Mouse (Mus musculus) stomach, embryonic 16.5 days (tissue): ENCODE measurements at regions not wholly inside any gene's neighbourhood (a gene's known extent, or its start where the extent isn't known, plus 50 kb on each side); places are given as distances from the start of the nearest gene placed in this dataset.
A peak's percentile ranks its signal among the peaks of the same experiment; 100 is the strongest.

Experiments used
- ATAC-seq: fragments of 200-750 bp; cut with Nextera tagmentation; 2 replicates; pipeline ENCODE4 v1.8.0; 2017; ENCODE audit warnings: moderate number of reproducible peaks, moderate TSS enrichment; ENCODE audit not compliant: insufficient read depth, low FRiP score
- H3K27ac ChIP-seq: fragments of 300-500 bp; sonication (generic); 2 replicates; pipeline ENCODE4 v1.5.1; 2014; ENCODE audit warnings: low read length
- H3K27me3 ChIP-seq: fragments of 300-500 bp; sonication (generic); 2 replicates; pipeline ENCODE4 v1.6.1; 2014; ENCODE audit warnings: low read length, control low read depth, mixed read lengths; ENCODE audit not compliant: control insufficient read depth, insufficient read depth
- H3K36me3 ChIP-seq: fragments of 300-500 bp; sonication (generic); 2 replicates; pipeline ENCODE4 v1.6.1; 2014; ENCODE audit warnings: low read length; ENCODE audit not compliant: control insufficient read depth, insufficient read depth
- H3K4me1 ChIP-seq: fragments of 300-500 bp; sonication (generic); 2 replicates; pipeline ENCODE4 v1.6.1; 2014; ENCODE audit warnings: low read length, control low read depth, mixed read lengths; ENCODE audit not compliant: control insufficient read depth, insufficient read depth
- H3K4me2 ChIP-seq: fragments of 300-500 bp; sonication (generic); 2 replicates; pipeline ENCODE4 v1.6.1; 2014; ENCODE audit warnings: low read depth, low read length, mixed read lengths
- H3K4me3 ChIP-seq: fragments of 300-500 bp; sonication (generic); replicated peaks from 2 replicates; pipeline ENCODE4 v1.5.1; 2014; ENCODE audit warnings: mild to moderate bottlenecking, low read length
- H3K9ac ChIP-seq: fragments of 300-500 bp; sonication (generic); 2 replicates; pipeline ENCODE4 v1.6.1; 2014; ENCODE audit warnings: low read length
- H3K9me3 ChIP-seq: fragments of 300-500 bp; sonication (generic); replicated peaks from 2 replicates; pipeline ENCODE4 v1.6.1; 2016; ENCODE audit warnings: low read length, control low read depth; ENCODE audit not compliant: control insufficient read depth
- WGBS: fragments of 180-500 bp; shearing (Covaris S2); extraction: QIAGEN DNeasy Blood & Tissue Kit; methylation state at CpG from one replicate; pipeline ENCODE4 v1.1.7; 2014; 5-methylcytosine and 5-hydroxymethylcytosine counted together

- WGBS: 94% methylated on average over 2 of the region's 2 CpGs
- Histone ChIP-seq H3K27ac (no peak overlapping the region), H3K36me3 (no peaks in the 10 kb centered on the region), H3K9me3 (no peaks in the 10 kb centered on the region), H3K4me2 (no peak overlapping the region), H3K27me3 (no peaks in the 10 kb centered on the region), H3K9ac (no peak overlapping the region), H3K4me3 (no peak overlapping the region), H3K4me1 (peaks cover 11% of the 10 kb centered on the region; the same call in 1 of the 2 replicates)
- no peak for ATAC-seq
Observed at GRCm38 (mm10) chr13:52049249-52049648, 202.8 kb downstream of the Gadd45g start.

- 81% methylated on average over 8 of the region's 8 CpGs for WGBS
- H3K4me1 ChIP-seq: no peaks in the 10 kb centered on the region
- no peak overlapping the region for H3K4me2 ChIP-seq
- no peaks in the 10 kb centered on the region for H3K36me3 ChIP-seq
- H3K4me3 ChIP-seq: no peak overlapping the region
- no peaks in the 10 kb centered on the region for H3K27me3 ChIP-seq
- ATAC-seq: no peak
- H3K9me3 ChIP-seq: no peaks in the 10 kb centered on the region
- no peak overlapping the region for H3K27ac ChIP-seq
- no peak overlapping the region for H3K9ac ChIP-seq
Observed at GRCm38 (mm10) chr13:52055741-52056140, 209.3 kb downstream of the Gadd45g start.

GRCm38 (mm10) chr13:52057456-52057855 is 211.0 kb downstream of the Gadd45g start:
- Histone ChIP-seq H3K27me3 (no peaks in the 10 kb centered on the region), H3K9ac (no peak overlapping the region), H3K4me3 (no peak overlapping the region), H3K4me1 (no peaks in the 10 kb centered on the region), H3K4me2 (no peak overlapping the region), H3K27ac (no peak overlapping the region), H3K9me3 (no peaks in the 10 kb centered on the region), H3K36me3 (no peaks in the 10 kb centered on the region)
- WGBS: 60% methylated on average over 10 of the region's 10 CpGs
- no peak for ATAC-seq

- Histone ChIP-seq H3K9ac (no peak overlapping the region), H3K9me3 (no peaks in the 10 kb centered on the region), H3K36me3 (no peaks in the 10 kb centered on the region), H3K4me2 (no peak overlapping the region), H3K27ac (no peak overlapping the region), H3K4me3 (no peak overlapping the region), H3K27me3 (no peaks in the 10 kb centered on the region), H3K4me1 (no peaks in the 10 kb centered on the region)
- 71% methylated on average over 22 of the region's 22 CpGs for WGBS
- ATAC-seq: no peak
Observed at GRCm38 (mm10) chr13:52059756-52060417, 213.4 kb downstream of the Gadd45g start.

GRCm38 (mm10) chr13:52060418-52060870 is 214.0 kb downstream of the Gadd45g start:
- no peak overlapping the region for H3K9ac ChIP-seq
- no peaks in the 10 kb centered on the region for H3K9me3 ChIP-seq
- no peaks in the 10 kb centered on the region for H3K27me3 ChIP-seq
- ATAC-seq: peak; percentile 19; the same call in 1 of the 2 replicates
- H3K27ac ChIP-seq: no peak overlapping the region
- no peaks in the 10 kb centered on the region for H3K36me3 ChIP-seq
- H3K4me1 ChIP-seq: no peaks in the 10 kb centered on the region
- 39% methylated on average over 10 of the region's 10 CpGs for WGBS
- no peak overlapping the region for H3K4me2 ChIP-seq
- H3K4me3 ChIP-seq: no peak overlapping the region

- ATAC-seq: no peak
- no peak overlapping the region for H3K9ac ChIP-seq
- no peaks in the 10 kb centered on the region for H3K4me1 ChIP-seq
- no peaks in the 10 kb centered on the region for H3K9me3 ChIP-seq
- H3K36me3 ChIP-seq: no peaks in the 10 kb centered on the region
- H3K4me2 ChIP-seq: no peak overlapping the region
- no peaks in the 10 kb centered on the region for H3K27me3 ChIP-seq
- no peak overlapping the region for H3K4me3 ChIP-seq
- peak overlapping the region; percentile 22; the same call in 1 of the 2 replicates for H3K27ac ChIP-seq
Observed at GRCm38 (mm10) chr13:52061454-52061853, 215.0 kb downstream of the Gadd45g start.

- Histone ChIP-seq H3K27ac (peak overlapping the region; percentile 22; the same call in 1 of the 2 replicates), H3K27me3 (no peaks in the 10 kb centered on the region)
- WGBS: 71% methylated on average over 4 of the region's 4 CpGs
Observed at GRCm38 (mm10) chr13:52061881-52062280, 215.4 kb downstream of the Gadd45g start.

GRCm38 (mm10) chr13:52062576-52062975 is 216.1 kb downstream of the Gadd45g start:
- Histone ChIP-seq H3K27ac (no peak overlapping the region), H3K9ac (no peak overlapping the region), H3K9me3 (no peaks in the 10 kb centered on the region), H3K4me2 (no peak overlapping the region), H3K4me1 (peaks cover 8% of the 10 kb centered on the region), H3K4me3 (no peak overlapping the region), H3K27me3 (no peaks in the 10 kb centered on the region), H3K36me3 (no peaks in the 10 kb centered on the region)
- no peak for ATAC-seq
- 93% methylated on average over 1 of the region's 1 CpGs for WGBS

More at GRCm38 (mm10) chr13:52061881-52062280, 215.4 kb downstream of the Gadd45g start:
- Histone ChIP-seq H3K36me3 (no peaks in the 10 kb centered on the region), H3K4me1 (peaks cover under 1% of the 10 kb centered on the region), H3K9me3 (no peaks in the 10 kb centered on the region), H3K4me2 (no peak overlapping the region), H3K4me3 (no peak overlapping the region), H3K9ac (no peak overlapping the region)
- ATAC-seq: peak; percentile 71

GRCm38 (mm10) chr13:52065274-52065673 is 218.8 kb downstream of the Gadd45g start:
- Histone ChIP-seq H3K4me2 (no peak overlapping the region), H3K27me3 (no peaks in the 10 kb centered on the region), H3K4me3 (no peak overlapping the region), H3K9me3 (no peaks in the 10 kb centered on the region), H3K27ac (no peak overlapping the region), H3K36me3 (no peaks in the 10 kb centered on the region), H3K9ac (no peak overlapping the region), H3K4me1 (peaks cover 17% of the 10 kb centered on the region)
- no peak for ATAC-seq
- WGBS: 72% methylated on average over 5 of the region's 5 CpGs
